Mouse (Mus musculus) urinary bladder, postnatal 4 days (tissue): ENCODE measurements around the gene Gtsf2.

Source experiments
- DNase-seq, 2 experiments: peaks; one replicate each; pipeline ENCODE4 v3.0.0; 2021 to 2022; ENCODE audit warnings: low spot score in 2 of 2

Gtsf2 gene

GRCm38 (mm10) chr15:103393577-103393976, 54.7 kb downstream of the Gtsf2 start:
- no peak for DNase-seq
